Mouse (Mus musculus): ENCODE results near the gene Comt. TPM values are rescaled to one million over a fixed set of nuclear protein-coding genes. Genes with fewer than 3 reads are reported as not detected.

Gene Comt
- polyA plus RNA-seq, 1 experiment from 2014 or later, result 110 TPM

DNA sequence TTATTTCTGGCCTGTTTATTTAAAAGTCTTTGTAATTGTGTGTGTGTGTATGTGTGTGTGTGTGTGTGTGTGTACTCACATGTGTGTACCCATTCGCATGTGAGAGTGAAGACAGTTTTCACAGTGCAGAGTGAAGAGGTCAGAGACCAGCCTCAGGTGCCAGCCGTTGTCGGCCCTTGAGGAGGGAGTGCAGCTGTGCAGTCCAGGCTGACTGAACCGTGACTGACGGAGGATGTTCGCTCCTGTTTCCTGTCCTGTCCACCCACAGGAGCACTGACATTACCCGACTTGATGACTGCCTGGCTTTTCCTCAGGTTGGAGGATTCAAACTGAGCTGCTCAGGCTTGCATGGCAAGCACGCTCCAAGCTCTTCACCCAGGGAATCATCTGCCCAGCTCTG is 63.7 kb downstream of the Comt start:
- Histone ChIP-seq H3K36me3 (ENCODE audit: control insufficient read depth, insufficient read depth, low read length) (no peaks in the 10 kb centered on the region), H3K4me3 (ENCODE audit: low read length) (no peak overlapping the region), H3K4me2 (ENCODE audit: low read depth, low read length) (no peak overlapping the region), H3K27ac (ENCODE audit: low read length) (no peak overlapping the region), H3K9ac (ENCODE audit: low read depth, low read length) (no peak overlapping the region), H3K4me1 (ENCODE audit: control insufficient read depth, insufficient read depth, low read length) (no peaks in the 10 kb centered on the region), H3K27me3 (replicated peaks; ENCODE audit: control insufficient read depth, insufficient read depth, low read length) (no peaks in the 10 kb centered on the region), H3K9me3 (ENCODE audit: control insufficient read depth, low read length) (no peaks in the 10 kb centered on the region)
- ATAC-seq, result no peak
- 79% methylated on average over 8 of the region's 8 CpGs for WGBS

DNA sequence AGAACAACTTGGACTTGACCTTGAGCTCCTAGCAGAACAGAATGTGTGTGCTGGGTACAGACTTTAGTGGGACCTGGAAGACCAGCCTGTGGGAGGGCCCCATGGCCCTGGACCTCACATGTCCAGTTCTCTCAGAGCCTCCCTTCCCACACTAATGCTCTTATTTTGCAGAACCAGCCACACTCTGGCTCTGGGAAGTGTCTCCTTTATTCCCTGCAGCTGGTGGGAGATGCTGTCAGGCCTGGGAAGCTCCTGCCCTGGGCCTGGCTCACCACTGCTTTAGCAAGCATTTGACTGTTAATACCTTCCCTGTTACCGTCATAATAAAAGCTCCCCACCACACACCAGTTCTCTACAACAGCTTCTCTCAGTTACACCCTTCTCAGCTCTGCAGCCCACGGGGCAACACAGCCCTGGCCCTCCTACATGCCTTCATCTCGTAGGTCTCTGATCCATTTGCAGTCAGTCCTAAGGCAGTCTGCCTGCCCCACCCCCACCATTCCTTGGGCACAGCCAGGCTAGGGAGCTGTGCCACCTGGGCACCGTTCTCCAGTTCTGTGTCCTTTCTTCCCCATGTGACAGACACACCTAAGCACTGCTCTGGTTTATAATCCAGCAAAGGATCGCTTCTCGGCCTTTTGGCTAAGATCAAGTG is 66.4 kb downstream of the Comt start:
- H3K9ac ChIP-seq (ENCODE audit: low read depth, low read length), result no peak overlapping the region
- H3K36me3 ChIP-seq (ENCODE audit: control insufficient read depth, insufficient read depth, low read length), result no peaks in the 10 kb centered on the region
- no peak overlapping the region for H3K4me3 ChIP-seq (ENCODE audit: low read length)
- no peak overlapping the region for H3K4me2 ChIP-seq (ENCODE audit: low read depth, low read length)
- H3K27me3 ChIP-seq (replicated peaks; ENCODE audit: control insufficient read depth, insufficient read depth, low read length), result no peaks in the 10 kb centered on the region
- H3K4me1 ChIP-seq (ENCODE audit: control insufficient read depth, insufficient read depth, low read length), result no peaks in the 10 kb centered on the region
- ATAC-seq, result no peak
- H3K9me3 ChIP-seq (ENCODE audit: control insufficient read depth, low read length), result no peaks in the 10 kb centered on the region
- H3K27ac ChIP-seq (ENCODE audit: low read length), result no peak overlapping the region
- WGBS, result 68% methylated on average over 6 of the region's 6 CpGs

DNA sequence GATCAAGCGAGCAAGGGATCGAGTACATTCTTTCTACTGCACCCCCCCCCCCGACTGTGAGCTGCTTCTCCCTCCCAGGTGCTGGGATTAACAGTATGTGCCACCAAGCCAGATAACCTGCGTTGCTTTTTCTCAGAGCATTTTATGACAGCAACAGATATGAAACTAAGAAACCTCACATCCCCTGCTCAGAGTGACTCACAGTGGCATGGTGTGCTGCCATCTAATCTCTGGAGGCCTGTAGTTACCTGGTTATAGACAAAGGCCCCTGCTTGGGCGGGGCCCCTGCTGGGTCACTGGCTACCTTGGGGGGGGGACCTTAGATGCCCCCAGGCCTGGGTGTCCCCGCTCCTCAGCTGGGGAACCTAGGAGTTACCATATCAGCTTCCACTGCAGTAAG is 68.7 kb downstream of the Comt start:
- no peak overlapping the region for H3K4me2 ChIP-seq (ENCODE audit: low read depth, low read length)
- no peak overlapping the region for H3K27ac ChIP-seq (ENCODE audit: low read length)
- WGBS, result 75% methylated on average over 6 of the region's 6 CpGs
- no peaks in the 10 kb centered on the region for H3K4me1 ChIP-seq (ENCODE audit: control insufficient read depth, insufficient read depth, low read length)
- H3K9me3 ChIP-seq (ENCODE audit: control insufficient read depth, low read length), result no peaks in the 10 kb centered on the region
- no peak overlapping the region for H3K9ac ChIP-seq (ENCODE audit: low read depth, low read length)
- H3K36me3 ChIP-seq (ENCODE audit: control insufficient read depth, insufficient read depth, low read length), result no peaks in the 10 kb centered on the region
- peak; percentile 71 for ATAC-seq
- H3K27me3 ChIP-seq (replicated peaks; ENCODE audit: control insufficient read depth, insufficient read depth, low read length), result no peaks in the 10 kb centered on the region
- no peak overlapping the region for H3K4me3 ChIP-seq (ENCODE audit: low read length)

- whole genome bisulfite sequencing, result 79% methylated on average over 1 of the region's 1 CpGs
Measured at GRCm38 (mm10) chr16:18356961-18357360, 69.7 kb downstream of the Comt start.

More at GRCm38 (mm10) chr16:18356961-18357360, 69.7 kb downstream of the Comt start:
- H3K4me1 ChIP-seq (ENCODE audit: control insufficient read depth, insufficient read depth, low read length), result no peaks in the 10 kb centered on the region
- H3K27me3 ChIP-seq (replicated peaks; ENCODE audit: control insufficient read depth, insufficient read depth, low read length), result no peaks in the 10 kb centered on the region
- no peak overlapping the region for H3K4me3 ChIP-seq (ENCODE audit: low read length)
- H3K36me3 ChIP-seq (ENCODE audit: control insufficient read depth, insufficient read depth, low read length), result no peaks in the 10 kb centered on the region
- H3K9me3 ChIP-seq (ENCODE audit: control insufficient read depth, low read length), result no peaks in the 10 kb centered on the region
- H3K9ac ChIP-seq (ENCODE audit: low read depth, low read length), result no peak overlapping the region
- no peak for ATAC-seq
- H3K4me2 ChIP-seq (ENCODE audit: low read depth, low read length), result no peak overlapping the region
- no peak overlapping the region for H3K27ac ChIP-seq (ENCODE audit: low read length)

Small RNA genes within 50 kb of the gene (microRNA-seq; reads per million reads assigned to microRNA genes)
- gene Gm26219, result not detected

Other genes starting within 250 kb of the Comt start
- not detected in 2 replicates for gene Ccdc188, start 209.0 kb downstream of the Comt start, polyA plus RNA-seq (2015; fragmentation: Nextera tagmentation; extraction: Ambion mirVana)
- 4.1 TPM in 2 replicates for gene Zdhhc8, start 191.7 kb downstream of the Comt start, polyA plus RNA-seq (2015; fragmentation: Nextera tagmentation; extraction: Ambion mirVana)
- 90.8 and 107 TPM in 2 replicates for gene Trmt2a, start 178.2 kb downstream of the Comt start, polyA plus RNA-seq (2015; fragmentation: Nextera tagmentation; extraction: Ambion mirVana)
- gene Ranbp1, start 178.1 kb downstream of the Comt start, polyA plus RNA-seq (2015; fragmentation: Nextera tagmentation; extraction: Ambion mirVana), result 419 and 484 TPM in 2 replicates
- 1.7 TPM in 1 of 2 replicates, not detected in the other for gene Gm49776, start 168.5 kb downstream of the Comt start, polyA plus RNA-seq (2015; fragmentation: Nextera tagmentation; extraction: Ambion mirVana)
- gene Dgcr8, start 137.6 kb downstream of the Comt start, polyA plus RNA-seq (2015; fragmentation: Nextera tagmentation; extraction: Ambion mirVana), result 17.0 and 18.9 TPM in 2 replicates
- gene Tango2, start 78.7 kb downstream of the Comt start, polyA plus RNA-seq (2015; fragmentation: Nextera tagmentation; extraction: Ambion mirVana), result 62.4 and 69.8 TPM in 2 replicates
- gene Arvcf, start 78.7 kb downstream of the Comt start, polyA plus RNA-seq (2015; fragmentation: Nextera tagmentation; extraction: Ambion mirVana), result 18.4 and 21.7 TPM in 2 replicates
- 28.4 and 29.8 TPM in 2 replicates for gene Txnrd2, start 468 bp downstream of the Comt start, polyA plus RNA-seq (2015; fragmentation: Nextera tagmentation; extraction: Ambion mirVana)
- gene Gnb1l, start 71.9 kb upstream of the Comt start, polyA plus RNA-seq (2015; fragmentation: Nextera tagmentation; extraction: Ambion mirVana), result 13.3 and 14.4 TPM in 2 replicates
- 2.0 and 2.4 TPM in 2 replicates for gene Rtl10, start 72.0 kb upstream of the Comt start, polyA plus RNA-seq (2015; fragmentation: Nextera tagmentation; extraction: Ambion mirVana)
- gene Tbx1, start 163.8 kb upstream of the Comt start, polyA plus RNA-seq (2015; fragmentation: Nextera tagmentation; extraction: Ambion mirVana), result 0.09 and 0.55 TPM in 2 replicates
- 1.6 TPM in 2 replicates for gene Gp1bb, start 195.6 kb upstream of the Comt start, polyA plus RNA-seq (2015; fragmentation: Nextera tagmentation; extraction: Ambion mirVana)
- gene Gm49601, start 199.6 kb upstream of the Comt start, polyA plus RNA-seq (2015; fragmentation: Nextera tagmentation; extraction: Ambion mirVana), result 4.1 and 4.5 TPM in 2 replicates
- 52.2 and 52.5 TPM in 2 replicates for gene Sept5, start 203.1 kb upstream of the Comt start, polyA plus RNA-seq (2015; fragmentation: Nextera tagmentation; extraction: Ambion mirVana)

Data from intestine, embryonic 16.5 days (tissue).